Mouse (Mus musculus) stomach, postnatal 0 days (tissue): ENCODE results near the gene Lyl1. TPM values are rescaled to one million over a fixed set of nuclear protein-coding genes. Genes with fewer than 3 reads are reported as not detected.
A peak's percentile ranks its signal among the peaks of the same experiment; 100 is the strongest.

Experiments used
- ATAC-seq: fragments of 200-750 bp; cut with Nextera tagmentation; 2 replicates; pipeline ENCODE4 v1.8.0; 2017; ENCODE audit not compliant: low FRiP score, low TSS enrichment
- DNase-seq: peaks from one replicate; pipeline ENCODE4 v3.0.0-alpha.2; 2016; ENCODE audit warnings: low spot score
- H3K27ac ChIP-seq: fragments of 300-500 bp; sonication (generic); replicated peaks from 2 replicates; pipeline ENCODE4 v1.5.1; 2014; ENCODE audit warnings: mild to moderate bottlenecking, control low read depth
- H3K27me3 ChIP-seq: fragments of 300-500 bp; sonication (generic); 2 replicates; pipeline ENCODE4 v1.6.1; 2014; ENCODE audit warnings: low read length; ENCODE audit not compliant: control insufficient read depth, insufficient read depth
- H3K36me3 ChIP-seq: fragments of 300-500 bp; sonication (generic); 2 replicates; pipeline ENCODE4 v1.6.1; 2014; ENCODE audit warnings: low read length, mixed read lengths; ENCODE audit not compliant: control insufficient read depth, insufficient read depth
- H3K4me1 ChIP-seq: fragments of 300-500 bp; sonication (generic); replicated peaks from 2 replicates; pipeline ENCODE4 v1.6.1; 2014; ENCODE audit warnings: antibody characterized with exemption; ENCODE audit not compliant: control insufficient read depth, insufficient read depth
- H3K4me2 ChIP-seq: fragments of 300-500 bp; sonication (generic); replicated peaks from 2 replicates; pipeline ENCODE4 v1.6.1; 2014; ENCODE audit warnings: low read depth, mild to moderate bottlenecking, control low read depth, moderate library complexity
- H3K4me3 ChIP-seq: fragments of 300-500 bp; sonication (generic); 2 replicates; pipeline ENCODE4 v1.5.1; 2014; ENCODE audit warnings: low read depth, low read length, control low read depth
- H3K9ac ChIP-seq: fragments of 300-500 bp; sonication (generic); 2 replicates; pipeline ENCODE4 v1.6.1; 2014; ENCODE audit warnings: mild to moderate bottlenecking, low read length, control low read depth, mixed read lengths
- H3K9me3 ChIP-seq: fragments of 300-500 bp; sonication (generic); 2 replicates; pipeline ENCODE4 v1.6.1; 2016; ENCODE audit warnings: low read length; ENCODE audit not compliant: control insufficient read depth
- CTCF ChIP-seq: IDR thresholded peaks from 2 replicates; pipeline ENCODE4 v1.5.1; 2016; ENCODE audit warnings: antibody characterized with exemption, low read depth, mild to moderate bottlenecking, moderate library complexity
- EP300 ChIP-seq: optimal IDR thresholded peaks from 2 replicates; pipeline ENCODE3; 2016; ENCODE audit warnings: antibody characterized with exemption
- WGBS: fragments of 180-500 bp; shearing (Covaris S2); extraction: QIAGEN DNeasy Blood & Tissue Kit; methylation state at CpG from one replicate; pipeline ENCODE4 v1.1.7; 2014; 5-methylcytosine and 5-hydroxymethylcytosine counted together
- polyA plus RNA-seq: library from polyadenylated mRNA; unstranded; fragments of >200 nt; fragmentation: Nextera tagmentation; extraction: Ambion mirVana; gene quantifications from 2 replicates; pipeline ENCODE4 v1.2.1, GENCODE M21; 2015

Gene Lyl1
- polyA plus RNA-seq, 1 experiment from 2014 or later: 4.0 TPM

GRCm38 (mm10) chr8:84702561-84702960 is 1.3 kb downstream of the Lyl1 start:
- no peak overlapping the region for H3K9ac ChIP-seq
- peak overlapping the region; percentile 31 for H3K4me2 ChIP-seq
- no peak for TF ChIP-seq EP300
- TF ChIP-seq CTCF: 0 out of 2 replicates have a peak, but pooled peaks have one; percentile 3
- H3K36me3 ChIP-seq: peaks cover 2% of the 10 kb centered on the region; the same call in 1 of the 2 replicates
- 0 out of 2 replicates have a peak overlapping the region, but pooled peaks have one; percentile 63 for H3K27ac ChIP-seq
- 73% methylated on average over 9 of the region's 9 CpGs for WGBS
- no peak for DNase-seq
- no peaks in the 10 kb centered on the region for H3K9me3 ChIP-seq
- H3K4me3 ChIP-seq: peak overlapping the region; percentile 19; the same call in 1 of the 2 replicates
- peaks cover 2% of the 10 kb centered on the region; the same call in 1 of the 2 replicates for H3K4me1 ChIP-seq
- H3K27me3 ChIP-seq: no peaks in the 10 kb centered on the region
- ATAC-seq: no peak

- Histone ChIP-seq H3K27me3 (no peaks in the 10 kb centered on the region), H3K4me3 (no peak overlapping the region; the same call in 1 of the 2 replicates), H3K4me1 (peaks cover 2% of the 10 kb centered on the region; the same call in 1 of the 2 replicates), H3K4me2 (peak overlapping the region; percentile 31), H3K9me3 (no peaks in the 10 kb centered on the region), H3K9ac (no peak overlapping the region), H3K36me3 (peaks cover 2% of the 10 kb centered on the region; the same call in 1 of the 2 replicates), H3K27ac (no peak overlapping the region)
- ATAC-seq (no peak), DNase-seq (no peak)
- TF ChIP-seq EP300 (no peak), CTCF (no peak; the same call in 1 of the 2 replicates)
- 86% methylated on average over 6 of the region's 6 CpGs for WGBS
Measured at GRCm38 (mm10) chr8:84702963-84703465, 1.8 kb downstream of the Lyl1 start.

DNA sequence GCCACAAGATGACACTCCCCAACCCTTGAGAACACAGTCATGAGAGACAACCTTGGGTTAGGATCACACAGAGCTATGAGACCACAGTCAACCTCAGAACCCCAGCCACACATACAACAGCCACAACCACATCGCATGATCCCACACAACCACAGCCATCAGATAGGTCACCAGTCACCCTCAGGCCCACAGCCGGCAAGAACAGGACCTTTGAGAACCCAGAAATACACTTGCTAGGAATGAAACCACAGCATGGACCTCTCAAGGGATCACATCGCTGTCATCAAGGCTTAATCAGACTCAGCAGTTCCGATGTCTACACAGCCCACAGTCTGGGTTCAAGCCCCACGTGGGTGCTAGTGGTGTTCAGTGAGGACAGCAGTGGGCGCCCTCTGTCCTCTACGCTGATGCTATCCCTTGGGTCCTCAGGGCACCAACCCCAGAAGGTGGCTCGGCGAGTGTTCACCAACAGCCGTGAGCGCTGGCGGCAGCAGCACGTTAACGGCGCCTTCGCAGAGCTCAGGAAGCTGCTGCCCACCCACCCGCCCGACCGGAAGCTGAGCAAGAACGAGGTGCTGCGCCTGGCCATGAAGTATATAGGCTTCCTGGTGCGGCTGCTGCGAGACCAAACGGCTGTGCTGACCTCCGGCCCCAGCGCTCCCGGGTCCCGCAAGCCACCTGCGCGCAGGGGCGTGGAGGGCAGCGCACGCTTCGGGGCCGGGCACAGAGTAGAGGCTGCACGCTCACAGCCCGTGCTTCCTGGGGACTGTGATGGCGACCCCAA is 2.4 kb downstream of the Lyl1 start:
- peak overlapping the region; percentile 60 for H3K4me2 ChIP-seq
- no peaks in the 10 kb centered on the region for H3K9me3 ChIP-seq
- peaks cover 2% of the 10 kb centered on the region; the same call in 1 of the 2 replicates for H3K36me3 ChIP-seq
- H3K4me3 ChIP-seq: no peak overlapping the region
- TF ChIP-seq CTCF (peak; percentile 17; the same call in 1 of the 2 replicates), EP300 (no peak)
- H3K27me3 ChIP-seq: no peaks in the 10 kb centered on the region
- DNase-seq (no peak), ATAC-seq (no peak)
- 0 out of 2 replicates have a peak overlapping the region, but pooled peaks have one; percentile 24 for H3K27ac ChIP-seq
- peaks cover 2% of the 10 kb centered on the region; the same call in 1 of the 2 replicates for H3K4me1 ChIP-seq
- H3K9ac ChIP-seq: no peak overlapping the region
- 43% methylated on average over 38 of the region's 38 CpGs for WGBS

- DNase-seq (peak; percentile 80), ATAC-seq (0 out of 2 replicates have a peak, but pooled peaks have one; percentile 9)
- no peaks in the 10 kb centered on the region for H3K27me3 ChIP-seq
- TF ChIP-seq EP300 (no peak), CTCF (peak; percentile 80)
- H3K9ac ChIP-seq: no peak overlapping the region
- H3K4me3 ChIP-seq: peak overlapping the region; percentile 35
- peaks cover 2% of the 10 kb centered on the region; the same call in 1 of the 2 replicates for H3K36me3 ChIP-seq
- H3K27ac ChIP-seq: 0 out of 2 replicates have a peak overlapping the region, but pooled peaks have one; percentile 5
- peak overlapping the region; percentile 60 for H3K4me2 ChIP-seq
- WGBS: 26% methylated on average over 16 of the region's 16 CpGs
- H3K9me3 ChIP-seq: no peaks in the 10 kb centered on the region
- H3K4me1 ChIP-seq: peaks cover 2% of the 10 kb centered on the region; the same call in 1 of the 2 replicates
Measured at GRCm38 (mm10) chr8:84704356-84704755, 3.1 kb downstream of the Lyl1 start.

GRCm38 (mm10) chr8:84704867-84705831 is 3.9 kb downstream of the Lyl1 start:
- Histone ChIP-seq H3K4me2 (peak overlapping the region; percentile 60), H3K4me1 (peaks cover 2% of the 10 kb centered on the region; the same call in 1 of the 2 replicates), H3K27ac (peak overlapping the region; percentile 45; the same call in 1 of the 2 replicates), H3K27me3 (no peaks in the 10 kb centered on the region), H3K9ac (peak overlapping the region; percentile 50), H3K9me3 (no peaks in the 10 kb centered on the region), H3K36me3 (0 out of 2 replicates have a peak, but pooled peaks cover 2% of the 10 kb centered on the region), H3K4me3 (peak overlapping the region; percentile 35)
- no peak for TF ChIP-seq EP300
- TF ChIP-seq CTCF: no peak
- no peak for ATAC-seq
- DNase-seq: peak; percentile 60
- WGBS: 22% methylated on average over 51 of the region's 61 CpGs
